Mouse (Mus musculus) 3T3-L1 (cell line): Measurements from ENCODE around the gene Tomm6.

Source experiments
- DNase-seq: peaks from one replicate; pipeline ENCODE4 v3.0.0-alpha.2; 2015; ENCODE audit warnings: low read depth, low spot score

Gene Tomm6

DNA sequence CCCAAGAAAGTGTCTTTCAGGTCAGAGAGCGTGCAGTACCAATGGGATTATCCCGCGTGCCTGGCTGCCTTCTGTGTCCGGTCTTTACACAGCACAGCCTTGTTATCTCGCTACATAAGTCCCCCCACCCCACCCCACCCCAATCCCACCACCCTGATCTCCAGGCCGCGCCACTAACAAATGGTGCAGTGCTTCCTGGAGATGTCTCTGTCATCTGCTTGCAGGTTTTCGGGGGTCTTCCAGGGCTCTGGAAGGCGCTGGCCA, at the start of gene Tomm6:
TSS of gene Tomm6 (minus strand) at position 43 of the 264 bp plus-strand sequence.
- no peak for DNase-seq

DNA sequence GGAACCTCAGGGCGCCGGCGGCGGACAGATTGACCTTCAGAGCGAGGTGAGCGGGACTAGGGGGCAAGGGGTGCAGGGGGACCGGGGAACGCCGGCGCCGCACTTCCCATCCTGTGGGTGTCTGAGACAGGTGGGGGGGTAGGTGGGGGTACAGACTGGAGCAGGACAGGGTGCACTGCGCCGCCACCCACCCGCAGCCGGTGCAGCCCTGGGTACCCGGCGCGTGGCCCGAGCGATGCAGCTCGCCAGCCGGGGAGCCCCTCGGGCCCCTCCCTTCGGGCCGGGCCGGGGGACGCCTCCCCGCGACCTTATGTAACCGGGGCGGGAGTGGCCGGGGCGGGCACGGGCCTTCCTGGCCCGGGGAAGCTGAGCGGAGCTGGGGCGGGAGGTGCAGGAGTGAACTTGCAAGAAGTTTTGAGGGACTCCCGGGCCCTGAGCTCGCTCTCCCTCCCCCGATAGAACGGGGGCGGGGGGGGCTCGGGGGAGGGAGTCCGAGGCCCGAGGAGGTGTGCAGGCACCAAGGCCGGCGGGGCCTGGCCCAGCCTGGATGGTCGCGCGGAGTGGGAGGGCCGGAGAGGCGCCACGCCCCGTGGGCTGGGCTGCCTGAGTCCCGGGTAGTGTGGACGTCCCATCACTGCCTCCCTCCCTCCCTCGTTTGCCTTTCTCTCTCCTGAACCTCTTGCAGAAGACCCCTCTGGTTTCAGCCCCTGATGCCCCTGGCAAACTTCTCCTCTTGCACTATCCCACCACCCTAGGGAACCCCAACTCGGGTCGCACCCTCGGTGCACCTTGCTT, 49.3 kb upstream of the Tomm6 start:
- peak; percentile 76 for DNase-seq

DNA sequence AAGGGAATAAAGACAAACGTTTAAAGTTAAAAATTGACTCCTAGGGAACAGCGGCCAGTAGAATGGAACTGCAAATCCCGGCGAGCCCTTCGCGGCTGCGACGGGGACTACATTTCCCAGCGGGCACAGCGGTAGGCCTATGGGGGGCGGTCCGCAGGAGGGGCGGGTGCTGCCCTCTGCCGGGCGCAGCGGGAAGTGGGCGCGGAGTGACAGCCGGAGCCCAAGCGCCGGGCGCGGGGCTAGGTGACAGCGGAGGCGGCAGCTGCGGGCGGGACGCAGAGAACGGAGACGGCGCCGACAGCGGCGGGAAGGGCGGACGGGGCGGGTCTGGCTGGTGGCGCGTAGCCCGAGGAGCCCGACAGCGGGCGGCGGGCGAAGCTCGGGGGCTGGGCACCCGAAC, 48.7 kb upstream of the Tomm6 start, which contains the start of gene Tfeb:
TSS of gene Tfeb (plus strand) at position 175 of the 400 bp plus-strand sequence.
- peak; percentile 89 for DNase-seq

DNA sequence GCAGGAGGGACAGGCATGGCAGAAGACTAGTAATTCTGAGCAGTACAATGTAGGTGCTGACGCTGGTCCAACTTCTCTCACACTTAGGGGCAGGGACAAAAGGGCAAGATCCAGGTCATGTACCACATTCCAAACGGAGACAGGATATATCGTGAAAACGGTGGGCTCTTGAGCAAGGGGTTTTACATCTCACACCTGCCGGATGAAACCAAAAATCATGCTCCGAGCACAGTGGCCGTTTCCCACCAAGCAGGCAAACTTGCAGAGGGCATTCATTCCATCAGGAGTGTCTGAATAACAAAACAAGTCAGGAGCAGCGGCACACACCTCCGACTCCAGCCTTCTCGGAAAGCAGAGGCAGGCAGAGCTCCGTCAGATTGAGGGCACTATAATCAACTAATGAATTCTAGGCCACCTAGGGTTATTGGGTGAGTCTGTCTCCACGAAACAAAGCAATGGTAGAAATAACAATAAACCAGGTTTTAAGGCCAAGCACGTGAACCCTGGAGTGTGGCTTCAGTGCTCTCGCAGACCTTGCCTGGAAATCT, 47.4 kb upstream of the Tomm6 start:
- DNase-seq, result no peak

DNA sequence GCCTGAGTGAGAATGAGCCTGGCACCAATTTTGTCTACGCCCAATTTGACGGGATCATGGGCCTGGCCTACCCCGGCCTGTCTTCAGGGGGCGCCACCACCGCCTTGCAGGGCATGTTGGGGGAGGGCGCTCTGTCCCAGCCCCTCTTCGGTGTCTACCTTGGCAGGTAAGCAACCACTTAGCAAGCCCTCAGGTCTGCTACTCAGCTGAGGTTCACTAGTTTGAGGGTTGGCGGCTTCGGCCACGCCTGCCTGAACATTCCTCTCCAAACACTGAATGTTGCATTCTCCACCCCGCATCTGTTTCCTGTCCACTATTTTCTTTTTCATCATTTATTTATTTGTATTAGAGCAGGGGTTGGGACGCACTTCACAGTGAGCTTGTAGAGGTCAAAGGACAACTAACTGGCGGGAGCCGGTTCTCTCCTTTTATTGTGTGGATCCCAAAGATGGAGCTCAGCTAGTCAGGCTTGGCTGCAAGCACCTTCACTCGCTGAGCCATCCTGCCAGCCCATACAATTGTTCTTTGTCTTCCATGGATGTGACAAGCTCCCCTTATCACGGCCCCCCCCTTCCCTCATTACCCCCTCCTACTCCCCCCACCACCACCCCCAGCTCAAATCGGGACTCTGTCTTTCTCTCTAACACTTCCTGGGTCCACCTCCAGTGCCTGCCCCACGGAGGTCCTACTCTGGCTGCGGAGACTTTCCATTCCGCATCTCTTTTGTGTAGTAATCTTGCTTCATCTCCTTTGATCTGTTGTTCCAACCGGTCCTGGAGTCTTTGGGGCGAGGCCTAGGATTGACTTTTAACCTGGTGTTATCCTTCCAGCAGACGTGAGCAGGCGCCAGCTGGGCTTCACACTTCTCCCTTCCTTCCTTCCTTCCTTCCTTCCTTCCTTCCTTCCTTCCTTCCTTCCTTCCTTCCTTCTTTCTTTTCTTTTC, 42.7 kb upstream of the Tomm6 start:
- DNase-seq, result no peak

DNA sequence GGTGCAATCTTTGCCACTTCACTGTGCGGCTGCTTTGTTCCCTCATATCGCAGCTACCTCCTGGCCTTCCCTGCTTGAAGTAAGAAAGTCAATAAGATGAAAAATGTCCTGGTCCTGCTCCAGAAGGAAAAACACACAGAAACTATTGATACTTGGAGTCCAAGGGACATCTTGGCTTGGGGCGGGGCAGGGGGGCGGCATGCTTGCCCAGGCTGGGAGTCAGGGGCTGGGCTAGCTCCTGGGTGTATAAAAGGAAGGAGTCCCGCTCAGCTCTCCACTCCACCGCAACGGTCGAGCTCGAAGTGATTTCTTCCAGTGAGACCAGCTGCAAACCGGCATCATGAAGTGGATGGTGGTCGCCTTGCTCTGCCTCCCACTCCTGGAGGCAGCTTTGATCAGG, 38.4 kb upstream of the Tomm6 start, which contains the start of gene Pgc:
TSS of gene Pgc (plus strand) at position 277 of the 400 bp plus-strand sequence.
- no peak for DNase-seq

DNA sequence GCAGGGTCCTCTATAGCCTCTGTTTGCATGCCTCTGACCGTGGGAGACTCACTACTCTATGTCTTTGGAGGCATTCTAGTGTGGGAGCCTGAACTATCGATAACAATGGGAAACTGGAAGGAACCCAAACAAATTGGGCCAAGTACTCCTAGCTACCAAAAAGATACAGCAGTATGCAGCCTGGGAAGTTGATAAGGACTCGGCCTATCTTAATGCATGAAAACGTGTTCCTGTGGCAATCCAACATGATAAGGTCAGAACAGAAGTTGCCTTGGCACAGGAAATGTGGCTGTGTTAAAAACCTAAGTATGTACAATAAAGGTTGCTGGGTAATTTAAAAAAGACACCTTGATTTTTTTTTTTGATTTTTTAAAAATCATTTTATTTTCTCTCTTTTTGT, 33.0 kb upstream of the Tomm6 start:
- no peak for DNase-seq

DNA sequence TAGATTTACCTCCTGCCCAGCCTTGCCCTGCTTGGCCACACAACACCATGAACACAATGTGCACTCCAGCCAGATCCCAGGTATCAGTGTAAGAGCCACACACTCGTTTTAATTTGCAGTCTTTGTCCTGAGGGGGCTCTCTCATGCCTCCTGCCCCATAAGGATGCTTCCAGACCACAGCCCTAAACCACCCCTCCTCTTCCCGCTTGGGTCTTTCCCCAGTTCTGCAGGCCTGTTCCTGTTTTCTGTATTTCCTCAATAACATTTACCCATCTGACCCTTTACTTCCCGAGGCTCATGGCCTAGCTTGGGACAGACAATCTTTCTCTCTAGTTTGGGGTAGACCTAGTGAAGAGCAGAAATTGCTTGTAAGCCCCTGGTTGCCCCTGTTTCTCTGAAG, 26.9 kb upstream of the Tomm6 start:
- DNase-seq, result no peak

DNA sequence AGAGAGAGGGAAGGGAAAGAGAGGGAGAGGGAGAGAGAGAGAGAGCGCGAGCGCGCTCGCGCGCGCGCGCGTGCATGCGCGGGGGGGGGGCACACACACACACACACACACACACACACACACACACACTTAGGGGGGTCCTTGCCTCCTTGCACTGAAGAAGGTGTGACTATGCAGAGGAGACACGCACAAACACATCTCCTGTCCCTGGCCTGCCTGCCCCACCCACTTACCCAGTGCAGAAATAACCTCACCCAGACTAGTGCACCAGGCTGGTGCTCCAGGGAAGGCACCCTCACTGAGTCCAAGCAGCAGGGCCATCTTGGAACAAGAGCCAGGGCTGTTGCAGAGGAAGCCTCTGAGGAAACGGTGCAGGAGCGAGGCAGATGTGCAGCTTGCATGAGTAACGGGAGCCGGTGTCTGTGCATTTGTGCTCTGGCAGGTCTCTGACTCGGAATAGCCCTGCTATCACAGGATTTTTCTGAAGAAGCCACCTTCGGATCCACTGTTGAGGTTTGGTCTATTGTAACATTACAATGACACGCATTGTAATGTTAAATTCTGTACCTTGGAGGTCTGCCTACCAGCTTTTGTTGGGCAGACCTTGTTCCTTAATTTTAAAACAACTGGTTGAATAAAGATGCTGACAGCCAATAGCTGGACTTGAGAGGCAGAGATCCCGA, 24.8 kb upstream of the Tomm6 start:
- DNase-seq, result no peak

DNA sequence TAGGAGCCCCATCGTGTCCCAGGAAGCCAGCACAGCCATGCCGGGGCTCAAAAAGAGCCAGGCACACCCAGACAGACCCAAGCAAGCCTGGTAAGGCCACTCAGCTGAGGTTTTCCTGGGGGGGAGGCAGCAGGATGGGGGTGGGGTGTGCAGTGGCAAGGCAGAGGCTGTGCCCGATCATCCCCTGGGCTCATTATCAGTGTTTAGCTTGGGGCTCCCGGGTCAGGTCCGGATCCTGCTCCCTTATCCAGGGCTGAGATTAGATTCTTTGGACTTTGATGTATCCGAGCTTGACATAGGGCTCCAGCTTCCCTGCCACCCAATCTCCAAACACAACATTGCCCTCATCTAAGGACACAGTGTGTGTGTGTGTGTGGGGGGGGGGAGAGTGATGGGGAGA, 23.7 kb upstream of the Tomm6 start:
- no peak for DNase-seq

DNA sequence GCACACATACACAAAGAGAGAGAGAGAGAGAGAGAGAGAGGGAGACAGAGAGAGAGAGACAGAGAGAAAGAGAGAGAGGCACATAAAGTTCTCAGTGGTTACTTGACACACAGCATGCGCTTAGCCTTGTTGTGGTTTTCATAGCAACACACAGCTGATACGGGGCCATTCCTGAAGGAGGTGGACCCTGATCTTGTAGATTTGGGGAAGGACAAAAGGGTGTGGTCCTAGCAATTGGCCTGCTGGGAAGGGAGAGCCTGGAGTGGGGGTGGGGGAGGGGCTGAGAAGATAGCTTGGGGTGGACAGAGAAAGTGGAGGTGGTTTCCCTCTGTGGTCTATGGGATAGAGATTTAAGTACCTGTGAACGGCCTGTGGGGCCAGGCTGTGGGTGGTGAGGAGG, 21.9 kb upstream of the Tomm6 start:
- DNase-seq, result no peak

DNA sequence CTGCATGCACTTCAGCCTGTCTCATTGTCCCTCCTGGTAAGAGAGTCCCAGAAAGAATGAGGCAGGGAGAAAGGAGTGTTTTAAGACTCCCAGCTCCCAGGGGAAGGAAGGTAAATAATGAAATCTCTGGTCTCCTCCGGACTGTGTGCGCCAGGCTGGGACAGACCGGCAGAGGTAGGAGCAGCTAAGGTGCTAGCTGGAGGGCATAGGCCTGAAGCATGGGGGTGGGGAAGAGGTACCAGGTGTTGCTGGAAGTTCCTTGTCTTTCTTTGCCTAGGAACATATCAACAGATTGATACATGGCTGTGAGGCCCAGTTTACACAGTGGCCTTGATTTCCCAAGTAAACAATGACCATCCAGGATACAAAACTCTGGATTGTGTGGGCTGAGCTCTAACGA, 20.8 kb upstream of the Tomm6 start:
- no peak for DNase-seq

DNA sequence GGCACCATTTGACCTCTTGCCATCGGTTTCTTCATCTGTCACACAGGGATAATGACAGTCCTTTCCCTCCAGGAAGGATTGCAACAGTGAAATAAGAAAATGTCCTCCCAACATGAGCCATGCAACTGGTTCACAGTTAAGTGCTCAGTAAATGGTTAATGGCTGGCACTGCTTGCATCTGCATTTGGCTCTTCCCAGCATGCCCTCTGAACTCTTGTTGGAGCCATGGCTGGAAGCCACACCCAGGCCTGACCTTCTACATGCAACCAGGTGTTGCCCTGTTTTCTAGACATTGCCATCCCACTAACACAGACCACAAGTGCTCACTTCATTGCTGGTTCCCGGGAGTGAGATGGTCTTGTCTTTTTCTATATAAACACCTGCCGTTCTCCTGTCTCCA, 19.8 kb upstream of the Tomm6 start:
- no peak for DNase-seq

DNA sequence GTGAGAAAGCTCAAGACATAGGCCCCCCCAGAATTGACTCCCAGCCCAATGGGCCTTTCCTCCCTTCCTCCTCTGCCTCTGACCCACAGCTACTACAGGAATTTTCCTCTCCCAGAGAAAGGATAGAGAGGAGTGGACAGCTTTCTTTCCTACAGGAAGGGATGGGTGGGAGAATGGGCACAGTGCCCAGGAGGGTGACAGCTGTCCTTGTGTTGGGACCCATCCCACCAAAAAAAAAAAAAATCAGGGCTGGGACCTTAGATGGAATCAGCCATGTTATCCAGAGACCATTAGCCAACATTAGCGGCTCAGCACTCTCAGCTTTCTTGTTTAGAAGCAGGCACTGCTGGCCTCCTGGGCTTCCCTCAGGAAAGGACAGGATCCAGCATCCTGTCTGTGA, 18.0 kb upstream of the Tomm6 start:
- DNase-seq, result no peak

DNA sequence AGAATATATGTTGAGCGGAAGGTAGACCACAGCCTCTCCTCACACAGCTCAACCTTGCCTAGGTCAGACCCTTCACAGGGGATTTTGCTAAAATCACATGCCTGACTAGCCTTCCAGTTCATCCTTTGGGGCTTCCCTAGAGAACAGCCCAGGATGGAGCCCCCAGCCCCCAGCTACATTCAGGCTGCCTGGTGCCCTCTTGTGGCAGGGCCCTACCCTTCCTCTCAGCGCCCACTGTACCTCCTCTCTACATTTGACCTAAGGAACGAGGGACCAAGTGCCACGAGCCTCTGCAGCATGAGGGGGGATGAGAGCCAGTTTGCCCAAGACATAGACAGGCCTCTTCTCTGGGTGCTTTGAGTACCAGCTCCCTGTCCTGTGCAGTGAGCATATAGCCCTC, 16.5 kb upstream of the Tomm6 start:
- no peak for DNase-seq

DNA sequence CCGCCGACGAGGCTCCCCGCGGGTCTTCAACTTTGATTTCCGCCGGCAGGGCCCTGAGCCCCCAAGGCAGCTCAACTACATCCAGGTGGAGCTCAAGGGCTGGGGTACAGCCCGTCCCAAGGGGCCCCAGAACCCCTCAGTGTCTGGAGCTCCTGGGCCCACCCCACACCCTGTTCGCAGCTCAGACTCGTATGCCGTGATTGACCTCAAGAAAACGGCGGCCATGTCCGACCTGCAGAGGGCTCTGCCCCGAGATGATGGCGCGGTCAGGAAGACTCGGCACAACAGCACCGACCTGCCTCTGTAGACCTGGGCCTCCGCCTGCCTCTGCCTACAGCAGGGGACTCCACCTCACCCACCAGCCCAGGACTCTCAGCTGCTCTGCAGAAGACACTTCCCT, 15.4 kb upstream of the Tomm6 start:
- DNase-seq, result no peak

DNA sequence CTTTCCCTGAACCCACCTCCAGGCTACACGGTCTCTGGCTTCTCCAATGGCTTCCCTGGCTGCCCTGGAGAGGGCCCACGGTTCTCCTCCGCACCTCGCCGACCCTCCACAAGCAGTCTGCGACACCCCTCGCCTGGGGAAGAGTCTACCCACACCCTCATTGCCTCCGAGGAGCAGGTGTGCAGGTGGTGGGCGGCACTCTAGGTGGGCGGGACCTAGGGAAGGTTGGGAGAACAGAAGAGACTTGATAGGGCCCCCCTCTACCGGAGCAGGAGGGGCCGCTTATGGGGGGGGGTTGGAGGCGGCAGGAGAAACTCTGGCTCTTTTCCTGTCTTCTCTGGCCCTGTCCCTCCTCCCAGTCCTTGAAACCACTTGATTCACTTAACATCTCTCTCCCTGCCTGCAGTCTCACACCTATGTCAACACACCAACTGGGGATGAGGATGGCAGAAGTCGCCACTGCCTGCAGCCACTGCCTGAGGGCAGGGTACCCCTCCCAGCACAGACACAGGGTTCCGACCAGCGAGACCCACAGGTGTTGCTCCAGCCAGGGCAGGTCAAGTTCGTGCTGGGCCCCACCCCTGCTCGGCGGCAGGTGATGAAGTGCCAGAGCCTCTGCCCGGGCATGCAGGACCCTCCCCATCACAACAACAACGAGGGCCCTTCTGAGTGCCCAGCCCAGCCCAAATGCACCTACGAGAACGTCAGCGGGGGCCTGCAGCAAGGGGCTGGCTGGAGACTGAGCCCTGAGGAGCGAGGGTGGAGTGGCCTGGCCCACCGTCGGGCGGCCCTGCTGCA, 14.6 kb upstream of the Tomm6 start:
- DNase-seq, result no peak

DNA sequence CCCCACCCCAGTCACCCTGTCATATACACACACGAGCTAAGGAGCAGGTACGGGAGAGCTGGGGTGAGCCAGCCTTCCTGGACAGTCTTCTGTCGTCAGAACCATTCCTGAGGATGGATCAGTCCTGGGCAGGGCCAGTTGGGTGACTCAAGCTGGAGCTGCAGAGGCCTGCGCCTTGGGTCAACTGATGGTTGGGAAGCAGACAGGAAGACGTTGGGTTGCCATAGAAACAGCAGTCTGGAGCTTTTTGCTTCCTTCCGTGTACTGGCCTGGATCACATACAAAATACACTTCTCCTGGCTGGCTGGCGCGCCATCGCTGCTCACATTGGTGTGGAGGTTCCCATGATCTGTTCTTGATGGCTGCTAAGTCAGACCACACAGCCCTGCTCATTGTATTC, 13.6 kb upstream of the Tomm6 start:
- DNase-seq, result no peak

DNA sequence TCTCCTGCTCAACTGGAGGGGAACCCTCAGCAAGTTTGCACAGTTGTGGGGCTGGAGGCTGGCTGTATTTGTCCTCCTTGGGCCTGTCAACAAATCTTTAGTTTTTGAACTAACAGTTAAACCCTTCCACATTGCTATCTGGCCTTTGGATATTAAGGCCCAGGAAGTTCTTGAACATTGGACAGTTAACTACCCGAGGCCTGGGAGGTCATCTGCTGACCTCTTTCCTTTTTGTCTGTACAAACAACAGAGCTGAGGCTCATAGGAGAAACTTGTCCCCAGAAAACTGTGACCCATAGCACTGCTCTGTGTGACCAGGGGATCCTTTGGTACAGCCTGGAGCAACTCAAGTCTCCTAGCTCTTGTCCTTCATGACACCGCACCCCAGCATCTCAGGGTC, 10.9 kb upstream of the Tomm6 start:
- DNase-seq, result no peak

DNA sequence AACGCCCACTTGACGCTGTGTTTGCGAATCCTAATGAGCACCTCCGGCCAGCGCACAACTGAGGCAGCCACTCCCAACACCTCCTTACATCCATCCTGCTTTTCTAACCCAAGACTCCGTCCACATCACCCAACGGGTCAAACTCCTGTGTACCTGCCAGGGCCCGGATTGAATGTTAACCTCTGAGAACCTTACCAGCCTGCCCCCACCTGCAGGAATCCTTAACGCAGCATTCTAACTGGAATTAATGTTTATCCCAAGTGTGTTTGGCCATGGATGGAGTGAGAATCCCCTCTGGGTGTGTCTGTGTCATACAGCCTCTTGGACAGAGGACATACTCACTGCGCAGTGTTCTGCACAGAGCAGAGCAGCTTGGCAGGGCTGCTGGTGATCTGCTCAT, 10.0 kb upstream of the Tomm6 start:
- no peak for DNase-seq

DNA sequence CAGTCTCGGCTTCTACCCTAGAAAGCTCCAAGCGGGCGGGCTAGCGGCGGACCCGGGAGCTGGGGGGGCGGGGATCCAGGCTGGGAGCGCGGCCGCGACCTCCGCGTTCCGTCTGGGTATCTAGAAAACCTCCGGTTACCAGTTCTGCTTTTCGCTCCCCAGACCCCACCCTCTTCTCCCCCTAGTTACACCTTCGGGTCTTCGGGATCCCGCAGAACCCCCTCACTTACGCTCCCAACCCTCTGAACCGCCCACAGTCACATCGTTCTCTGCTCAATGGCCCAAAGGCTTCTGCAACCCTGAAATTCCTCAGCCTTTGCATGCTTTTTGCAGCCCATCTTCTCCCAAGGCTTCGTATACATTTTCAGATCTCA, 7.1 kb upstream of the Tomm6 start:
- DNase-seq, result peak; percentile 38
